Mouse (Mus musculus) spleen, postnatal 14 days (tissue): Measurements from ENCODE around the gene Ccdc96.

Source experiments
- DNase-seq, 2 experiments: peaks; one replicate each; pipeline ENCODE4 v3.0.0; 2021 to 2022; ENCODE audit warnings: low spot score in 2 of 2

The Ccdc96 gene

GRCm38 (mm10) chr5:36484171-36484990 lies at the start of gene Ccdc96, which contains the start of gene Tada2b:
Gene Ccdc96 (plus strand): TSS chr5:36484588.
Gene Tada2b (minus strand): TSS chr5:36484285.
- DNase-seq: peak; percentile 94 to 96

GRCm38 (mm10) chr5:36436858-36437257 lies 47.5 kb upstream of the Ccdc96 start:
- no peak for DNase-seq

GRCm38 (mm10) chr5:36440741-36441140 lies 43.6 kb upstream of the Ccdc96 start:
- DNase-seq: no peak

GRCm38 (mm10) chr5:36444611-36445010 lies 39.8 kb upstream of the Ccdc96 start:
- no peak for DNase-seq

DNA sequence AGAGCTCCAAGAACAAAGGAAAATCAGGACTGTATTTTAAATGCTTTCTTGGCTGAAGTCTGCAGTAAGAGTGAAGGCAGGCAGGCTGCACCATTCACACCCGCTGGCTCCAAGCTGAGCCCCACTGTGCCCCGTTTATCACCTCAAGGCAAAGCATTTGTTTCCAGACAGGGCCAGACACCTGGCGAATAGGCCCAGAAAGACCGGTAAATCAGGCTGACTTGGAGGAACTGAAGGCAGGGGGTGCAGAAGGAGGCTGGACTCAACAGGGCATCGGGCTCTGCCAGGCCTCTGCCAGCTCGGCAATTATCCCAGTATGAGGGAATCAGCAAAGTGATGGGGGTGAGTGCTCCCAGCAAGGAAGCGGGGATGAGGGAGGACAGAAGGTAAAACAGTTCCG lies 39.4 kb upstream of the Ccdc96 start:
- no peak for DNase-seq

- no peak for DNase-seq
These were observed 38.1 kb upstream of the Ccdc96 start for GRCm38 (mm10) chr5:36446166-36446890.

DNA sequence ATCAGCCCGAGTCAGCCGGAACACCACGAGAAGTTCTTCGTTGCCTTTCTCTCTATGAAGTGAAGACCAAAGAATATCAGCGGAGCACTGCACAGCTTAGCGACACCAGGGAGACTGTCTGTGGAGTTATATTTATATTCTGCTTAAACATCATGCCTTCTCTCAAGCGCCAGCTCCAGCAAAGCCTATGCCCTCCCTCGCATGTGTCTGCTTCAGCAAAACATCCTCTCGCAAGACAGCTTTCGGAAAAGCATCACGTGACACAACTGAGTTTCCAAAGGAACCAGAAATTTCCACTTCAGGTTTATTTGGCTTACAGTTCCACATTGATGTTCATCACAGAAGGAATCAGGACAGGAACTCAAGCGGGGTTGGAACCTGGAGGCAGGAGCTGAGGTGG lies 36.5 kb upstream of the Ccdc96 start:
- DNase-seq: no peak

DNA sequence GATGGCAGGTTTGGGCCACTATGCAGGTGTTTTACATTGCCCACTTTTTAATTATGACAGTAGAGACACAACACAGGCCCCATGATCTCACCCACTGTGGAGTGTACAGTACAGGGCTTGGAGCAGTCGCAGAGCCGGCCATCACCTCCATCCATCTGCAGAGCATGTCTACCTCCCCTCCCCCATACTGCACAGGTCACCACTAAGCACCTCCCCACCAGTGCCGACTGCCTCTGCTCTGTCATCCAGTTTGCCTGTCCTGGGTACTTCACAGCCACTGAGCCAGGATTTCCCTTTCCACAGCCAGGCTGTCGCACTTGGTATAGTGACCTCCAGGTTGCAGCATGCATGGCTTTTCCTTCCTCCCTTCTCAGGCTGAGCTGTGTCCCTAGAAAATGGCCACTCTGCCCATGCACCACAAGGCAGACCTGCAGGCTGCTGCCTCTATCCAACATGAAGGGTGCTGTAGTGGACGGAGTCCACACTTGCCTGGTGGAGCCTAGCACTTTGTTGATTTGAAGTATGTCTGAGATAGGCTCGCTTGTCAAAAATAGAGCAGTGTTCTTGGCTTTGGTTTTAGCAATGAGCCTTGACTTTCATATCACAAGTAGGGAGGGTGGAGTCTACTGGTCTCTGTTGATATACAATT lies 34.6 kb upstream of the Ccdc96 start:
- DNase-seq: no peak

GRCm38 (mm10) chr5:36451119-36451518 lies 33.3 kb upstream of the Ccdc96 start:
- no peak for DNase-seq

- no peak for DNase-seq
These were observed 32.5 kb upstream of the Ccdc96 start for GRCm38 (mm10) chr5:36451872-36452389.

DNA sequence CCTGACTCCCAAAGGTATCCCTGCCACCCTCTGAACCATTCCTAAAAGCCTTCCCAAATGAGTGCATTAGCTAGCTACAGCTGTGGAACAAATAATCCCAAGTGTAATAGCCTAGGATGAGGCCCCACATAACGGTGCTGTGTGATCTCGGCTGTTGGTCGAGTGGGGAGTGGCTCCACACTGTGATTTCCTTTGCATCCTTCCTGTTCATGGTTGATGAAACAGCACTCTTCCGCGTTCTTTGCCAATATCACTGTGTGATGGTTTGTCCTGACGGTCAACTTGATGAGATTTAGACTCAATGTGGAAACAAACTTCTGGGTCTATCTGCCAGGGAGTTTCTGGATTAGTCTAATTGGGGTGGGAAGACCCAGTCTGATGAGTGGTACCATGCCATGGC lies 31.6 kb upstream of the Ccdc96 start:
- DNase-seq: no peak

DNA sequence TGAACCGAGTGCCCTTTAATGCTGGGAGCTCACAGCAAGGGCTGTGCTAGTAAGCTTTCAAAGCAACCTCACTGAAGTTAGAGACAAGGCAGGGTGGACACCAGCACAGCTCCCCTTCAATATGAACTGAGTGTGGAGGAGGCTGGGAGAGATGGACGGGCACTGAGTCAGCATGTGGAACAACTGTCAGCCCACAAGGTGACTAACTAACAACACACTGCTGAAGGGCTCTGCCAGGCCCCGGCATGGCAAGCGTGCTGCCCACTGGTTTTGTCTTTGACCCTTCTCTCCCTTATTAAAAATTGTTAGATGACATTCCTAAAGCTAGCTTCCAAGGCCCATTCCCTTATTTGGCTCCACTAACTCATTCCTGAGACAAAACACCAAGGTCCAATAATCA lies 26.7 kb upstream of the Ccdc96 start:
- no peak for DNase-seq

- peak in 1 of 2 experiments; percentile 50 for DNase-seq
These were observed 25.5 kb upstream of the Ccdc96 start for GRCm38 (mm10) chr5:36458926-36459325.

DNA sequence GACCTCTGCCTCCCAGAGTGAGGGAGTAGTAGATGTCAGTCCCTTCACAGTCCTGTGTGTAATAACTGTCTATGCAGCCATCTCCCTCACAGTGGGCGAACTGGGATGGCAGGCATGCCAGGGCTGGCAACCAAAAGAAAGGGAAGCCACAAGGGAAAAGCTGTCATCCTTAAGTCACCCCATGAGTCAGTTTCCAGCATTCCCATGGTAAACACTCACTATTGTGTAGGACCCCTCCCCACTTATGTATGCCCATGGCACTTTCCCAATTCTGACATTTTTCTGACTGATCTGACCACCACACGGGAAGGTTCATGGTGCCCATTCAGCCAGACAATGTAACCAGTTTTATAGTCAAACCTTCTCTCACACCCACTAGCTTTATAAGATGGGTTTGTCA lies 23.7 kb upstream of the Ccdc96 start:
- no peak for DNase-seq

DNA sequence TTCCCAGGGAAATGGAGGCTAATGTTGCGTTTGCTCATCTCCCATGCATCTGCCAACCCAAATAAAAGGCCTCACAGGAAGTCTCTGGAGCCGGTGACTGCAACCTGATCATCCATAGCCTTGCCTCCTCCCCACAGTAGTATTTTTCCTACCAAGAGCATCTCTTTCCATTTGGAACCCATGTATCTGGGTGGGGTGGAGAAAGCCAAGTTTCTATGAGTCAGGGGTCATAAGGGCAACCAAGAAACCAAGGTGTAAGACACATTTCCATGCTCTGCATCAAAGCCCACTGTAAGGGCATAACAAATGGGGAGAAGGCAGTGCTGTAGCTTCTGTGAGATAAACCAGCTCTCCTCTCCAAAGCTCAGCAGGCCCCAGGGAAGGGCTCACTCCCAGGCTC lies 23.2 kb upstream of the Ccdc96 start:
- no peak for DNase-seq

DNA sequence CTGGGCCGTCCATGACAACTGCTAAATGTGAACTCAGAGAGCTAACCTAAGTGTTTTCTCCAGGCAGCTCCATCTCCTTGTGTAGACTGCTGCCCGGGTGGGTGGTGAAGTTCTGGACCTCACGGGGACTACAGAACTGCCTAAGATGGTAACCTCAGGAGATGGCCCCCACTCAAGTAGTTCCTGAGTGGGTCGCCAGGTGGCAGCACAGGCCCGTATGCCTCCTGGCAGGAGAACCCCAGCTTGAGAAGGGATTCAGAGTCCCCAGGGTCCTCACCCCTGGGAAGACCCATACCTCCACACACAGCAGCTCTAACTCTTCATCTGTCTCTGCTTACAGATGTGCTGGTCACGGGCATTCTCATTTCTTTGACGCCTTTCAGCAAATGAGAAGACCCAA lies 21.6 kb upstream of the Ccdc96 start:
- peak; percentile 66 to 82 for DNase-seq

- DNase-seq: no peak
These were observed 21.0 kb upstream of the Ccdc96 start for GRCm38 (mm10) chr5:36463391-36463790.

DNA sequence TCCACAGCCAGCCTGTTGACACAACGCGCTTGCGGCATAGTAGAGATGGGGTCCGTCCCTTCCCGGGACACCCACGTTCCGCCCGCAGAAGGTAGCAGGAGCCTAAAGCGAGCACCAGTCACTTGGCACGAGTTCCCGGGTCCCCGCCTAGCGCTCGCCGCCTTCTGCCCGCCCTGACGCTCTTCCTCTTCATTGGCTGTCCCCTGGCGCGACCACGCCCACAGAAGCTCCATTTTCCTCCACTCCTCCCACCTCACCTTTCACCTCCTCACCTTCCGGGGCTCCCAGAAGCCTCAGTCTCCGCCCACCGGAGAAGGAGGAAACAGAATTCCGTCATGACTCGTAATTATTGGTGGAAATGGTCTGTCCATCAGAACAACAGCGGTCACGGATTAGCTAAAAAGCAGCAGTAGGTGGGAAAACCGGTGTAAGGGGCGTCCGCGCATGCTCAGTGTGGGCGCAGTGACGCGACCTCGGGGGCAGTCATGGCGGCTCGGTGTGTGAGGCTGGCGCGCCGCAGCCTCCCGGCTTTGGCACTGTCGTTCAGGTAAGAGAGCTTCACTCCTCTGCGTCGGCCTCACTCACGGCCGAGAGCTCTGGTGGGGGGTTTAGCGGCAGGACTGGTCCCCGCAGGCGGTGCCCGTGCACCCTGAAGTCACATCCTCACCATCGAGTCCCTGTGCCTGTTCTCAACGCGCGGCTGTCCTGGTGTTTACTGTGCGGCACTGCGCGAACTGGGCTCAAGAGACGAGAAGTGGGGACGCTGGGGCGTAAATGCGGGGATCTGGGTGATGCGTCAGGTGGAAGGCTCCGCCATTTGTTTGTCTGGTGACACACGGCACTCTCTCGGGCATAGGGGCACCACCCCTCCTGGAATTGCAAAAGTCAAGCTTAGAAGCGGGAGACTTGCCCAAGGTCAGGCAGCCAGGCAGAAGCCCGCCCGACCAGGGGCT lies 19.4 kb upstream of the Ccdc96 start, which contains the start of gene Grpel1:
Gene Grpel1, plus strand, starts transcription at position 290 of the 953 bp plus-strand sequence.
- DNase-seq: peak; percentile 92 to 94

DNA sequence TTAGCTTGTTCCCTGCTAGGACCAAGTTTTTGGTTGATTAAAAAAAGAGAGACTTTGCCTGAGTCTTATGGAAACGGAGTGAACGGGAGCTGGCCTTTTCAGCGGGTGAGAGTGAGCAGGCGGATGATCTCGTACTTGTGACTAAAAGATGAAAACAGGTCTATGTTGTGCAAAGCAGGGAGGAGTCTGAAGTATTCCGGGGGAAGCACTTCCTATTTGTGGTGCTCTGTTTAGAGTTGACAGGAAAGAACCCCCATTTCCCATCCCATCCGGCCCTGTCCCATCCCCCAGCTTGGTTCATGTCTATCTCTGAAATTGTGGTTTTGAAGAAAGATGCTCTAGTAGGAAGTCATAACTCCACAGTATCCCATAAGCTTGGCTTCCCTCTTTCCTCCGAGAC lies 18.5 kb upstream of the Ccdc96 start:
- DNase-seq: no peak

GRCm38 (mm10) chr5:36471206-36471605 lies 13.2 kb upstream of the Ccdc96 start:
- DNase-seq: no peak
